Mouse (Mus musculus) left cerebral cortex, postnatal 14 days (tissue): ENCODE results near the gene Cd28. TPM values are rescaled to one million over a fixed set of nuclear protein-coding genes. Genes with fewer than 3 reads are reported as not detected.

Source experiments
- DNase-seq, 2 experiments: peaks; one replicate each; pipeline ENCODE4 v3.0.0; 2021 to 2022; ENCODE audit warnings: low spot score in 2 of 2, mixed read lengths in 1 of 2
- intact Hi-C: fragments of 180-260 bp; cut with DNase I; formaldehyde crosslinking; loops from one replicate; pipeline ENCODE4 v1.15.1; 2025
- total RNA-seq, 2 experiments: library from RNA; stranded (reverse); gene quantifications; 2 replicates each; pipeline ENCODE4 v1.2.3; 2021

Cd28 gene
- total RNA-seq, 2 experiments from 2014 or later, result 0.20 to 0.34 TPM

GRCm38 (mm10) chr1:60748286-60748685, 31.7 kb downstream of the Cd28 start:
- no peak for DNase-seq
- intact Hi-C loops, result no loop called here

- no peak for DNase-seq
- intact Hi-C loops, result no loop called here
Observed at GRCm38 (mm10) chr1:60748936-60749335, 32.3 kb downstream of the Cd28 start.

- intact Hi-C loops, result no loop called here
- DNase-seq, result no peak
Observed at GRCm38 (mm10) chr1:60749346-60749840, 32.8 kb downstream of the Cd28 start.

- intact Hi-C loops, result no loop called here
- no peak for DNase-seq
Observed at GRCm38 (mm10) chr1:60750201-60750765, 33.7 kb downstream of the Cd28 start.

- no peak for DNase-seq
- intact Hi-C loops, result no loop called here
Observed at GRCm38 (mm10) chr1:60751011-60751410, 34.4 kb downstream of the Cd28 start.

GRCm38 (mm10) chr1:60752986-60753385, 36.4 kb downstream of the Cd28 start:
- intact Hi-C loops, result no loop called here
- no peak for DNase-seq

- intact Hi-C loops, result no loop called here
- no peak for DNase-seq
Observed at GRCm38 (mm10) chr1:60753981-60754380, 37.4 kb downstream of the Cd28 start.

- intact Hi-C loops, result no loop called here
- no peak for DNase-seq
Observed at GRCm38 (mm10) chr1:60755391-60756243, 39.0 kb downstream of the Cd28 start.

- DNase-seq, result no peak
- intact Hi-C loops, result no loop called here
Observed at GRCm38 (mm10) chr1:60757631-60758030, 41.0 kb downstream of the Cd28 start.

- intact Hi-C loops, result no loop called here
- DNase-seq, result no peak
Observed at GRCm38 (mm10) chr1:60758226-60758625, 41.6 kb downstream of the Cd28 start.

GRCm38 (mm10) chr1:60759563-60760335, 43.1 kb downstream of the Cd28 start:
- intact Hi-C loops, result no loop called here
- no peak for DNase-seq

GRCm38 (mm10) chr1:60760475-60760874, 43.9 kb downstream of the Cd28 start:
- intact Hi-C loops, result no loop called here
- DNase-seq, result no peak

- DNase-seq, result no peak
- intact Hi-C loops, result no loop called here
Observed at GRCm38 (mm10) chr1:60761528-60762171, 45.0 kb downstream of the Cd28 start.

GRCm38 (mm10) chr1:60762451-60762850, 45.9 kb downstream of the Cd28 start:
- intact Hi-C loops, result no loop called here
- no peak for DNase-seq

GRCm38 (mm10) chr1:60762916-60763315, 46.3 kb downstream of the Cd28 start:
- intact Hi-C loops, result no loop called here
- no peak for DNase-seq

GRCm38 (mm10) chr1:60771771-60772170, 55.2 kb downstream of the Cd28 start:
- DNase-seq, result no peak
- intact Hi-C loops, result no loop called here

GRCm38 (mm10) chr1:60773231-60773630, 56.6 kb downstream of the Cd28 start:
- DNase-seq, result no peak
- intact Hi-C loops, result no loop called here

GRCm38 (mm10) chr1:60776166-60776565, 59.6 kb downstream of the Cd28 start:
- intact Hi-C loops, result no loop called here
- no peak for DNase-seq

- no peak for DNase-seq
- intact Hi-C loops, result no loop called here
Observed at GRCm38 (mm10) chr1:60776906-60777305, 60.3 kb downstream of the Cd28 start.
